Mouse (Mus musculus) megakaryocyte-erythroid progenitor cell, adult 5 weeks (primary cell): ENCODE results near the gene Gnpnat1. TPM values are rescaled to one million over a fixed set of nuclear protein-coding genes. Genes with fewer than 3 reads are reported as not detected.

Source experiments
- polyA plus RNA-seq: library from polyadenylated mRNA; stranded (reverse); fragments of >175 nt; gene quantifications from 2 replicates; pipeline ENCODE4 v1.2.3, GENCODE M21; 2012

The Gnpnat1 gene
- polyA plus RNA-seq = 8.6 and 10.4 TPM in 2 replicates

DNA sequence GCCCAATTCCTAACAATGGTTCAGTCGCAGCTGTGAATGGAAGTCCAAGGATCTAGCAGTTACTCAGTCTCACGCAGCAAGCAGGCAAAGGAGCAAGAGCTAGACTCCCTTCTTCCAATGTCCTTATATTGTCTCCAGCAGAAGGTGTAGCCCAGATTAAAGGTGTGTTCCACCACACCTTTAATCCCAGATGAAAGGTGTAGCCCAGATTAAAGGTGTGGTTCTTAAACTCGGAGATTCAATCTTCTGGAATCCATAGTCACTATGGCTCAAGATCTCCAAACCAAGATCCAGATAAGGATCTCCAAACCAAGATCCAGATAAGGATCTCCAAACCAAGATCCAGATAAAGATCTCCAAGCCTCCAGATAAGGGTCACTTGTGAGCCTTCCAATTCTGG is at the start of gene Gnpnat1:
Gnpnat1 (minus strand) TSS at position 101 of the 400 bp plus-strand sequence.

DNA sequence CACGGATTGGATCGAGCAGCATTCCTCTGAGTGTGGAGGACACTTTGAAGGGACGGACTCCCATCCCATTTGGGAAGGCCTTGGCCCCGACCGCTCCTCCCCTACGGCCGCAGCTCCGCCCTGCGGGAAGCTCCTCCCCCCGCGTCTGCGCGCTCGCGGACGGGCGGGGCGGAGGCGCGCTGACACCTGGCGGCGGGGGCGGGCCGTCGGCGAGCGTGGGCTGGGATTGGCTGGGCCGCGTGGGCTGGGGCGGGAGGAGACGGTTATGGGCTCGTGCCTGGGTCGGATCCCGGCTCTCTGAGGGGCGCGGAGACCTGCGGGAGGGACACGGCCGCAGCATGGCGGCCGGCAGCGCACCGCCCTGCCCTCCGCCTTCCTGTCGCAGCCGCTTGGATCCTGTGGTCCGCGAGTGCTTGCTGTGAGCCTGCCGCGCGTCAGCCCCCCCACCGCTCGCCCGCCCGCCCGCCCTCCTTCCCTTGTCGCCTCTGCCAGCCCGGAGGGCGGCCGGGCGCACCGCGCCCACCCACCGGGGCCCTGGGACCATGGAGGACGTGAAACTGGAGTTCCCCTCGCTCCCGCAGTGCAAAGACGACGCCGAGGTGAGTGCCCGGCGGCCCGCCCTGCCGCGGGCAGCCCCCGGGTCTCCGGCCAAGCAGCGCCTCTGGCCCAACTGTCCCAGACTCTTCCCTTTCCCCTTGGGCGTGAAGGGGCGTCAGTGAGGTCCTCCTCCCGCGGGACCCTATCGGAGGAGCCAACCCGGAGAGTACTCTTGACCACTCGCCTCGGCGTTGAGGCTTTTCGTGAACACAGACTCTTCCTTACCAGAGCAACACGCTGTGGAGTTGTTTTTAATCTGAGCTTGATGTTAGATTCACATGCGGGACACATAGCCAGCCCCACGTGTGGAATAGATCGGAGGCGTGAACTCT is 53.5 kb downstream of the Gnpnat1 start, which contains the start of gene Styx:
Styx (plus strand) TSS at position 163 of the 929 bp plus-strand sequence.

DNA sequence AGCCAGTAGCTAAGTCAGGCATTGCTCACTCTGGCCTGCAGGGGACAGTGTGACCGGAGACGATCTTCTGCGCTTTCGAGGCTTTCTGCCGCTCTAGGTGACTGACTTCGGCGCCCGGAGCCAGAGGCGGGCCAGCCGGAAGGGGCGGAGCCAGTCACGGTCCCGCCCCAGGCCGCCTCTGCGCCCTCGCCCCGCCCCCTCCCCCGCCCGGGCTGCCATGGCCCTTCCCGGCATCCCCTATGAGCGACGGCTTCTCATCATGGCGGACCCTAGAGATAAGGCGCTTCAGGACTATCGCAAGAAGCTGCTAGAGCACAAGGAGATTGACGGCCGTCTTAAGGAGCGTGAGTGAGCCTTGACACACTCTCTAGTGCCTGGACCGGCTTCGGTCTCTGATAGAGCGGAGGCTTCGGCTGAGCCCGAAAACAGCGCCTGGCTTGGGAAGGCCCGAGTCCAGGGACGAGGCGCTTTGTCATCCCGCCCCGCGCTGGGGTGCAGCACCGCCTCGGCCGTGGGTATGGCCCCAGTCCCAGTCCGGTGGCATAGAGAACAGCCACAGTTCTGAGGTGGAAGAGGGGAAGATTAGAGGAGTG is 75.0 kb downstream of the Gnpnat1 start, which contains the start of gene Psmc6:
Psmc6 (plus strand) TSS at position 200 of the 593 bp plus-strand sequence.

Other genes starting within 250 kb of the Gnpnat1 start
- gene Gpr137c, start 185.2 kb downstream of the Gnpnat1 start, polyA plus RNA-seq = 1.6 and 1.8 TPM in 2 replicates
- gene Txndc16, start 184.6 kb downstream of the Gnpnat1 start, polyA plus RNA-seq = 2.9 and 4.0 TPM in 2 replicates
- gene Ero1l, start 86.1 kb downstream of the Gnpnat1 start, polyA plus RNA-seq = 4.5 and 7.3 TPM in 2 replicates
- 5.2 and 5.4 TPM in 2 replicates for gene Psmc6, start 75.1 kb downstream of the Gnpnat1 start, polyA plus RNA-seq
- gene Styx, start 53.8 kb downstream of the Gnpnat1 start, polyA plus RNA-seq = 146 and 169 TPM in 2 replicates
- 0.02 TPM in 1 of 2 replicates, not detected in the other for gene Fermt2, start 125.2 kb upstream of the Gnpnat1 start, polyA plus RNA-seq